Mouse (Mus musculus) bone marrow macrophage, adult 2 months (primary cell): ENCODE results near the gene Cpne9. TPM values are rescaled to one million over a fixed set of nuclear protein-coding genes. Genes with fewer than 3 reads are reported as not detected.

Experiments
- H3K27ac ChIP-seq: 2 replicates; pipeline ENCODE4 v1.5.1; 2012; ENCODE audit warnings: low read depth, low read length; ENCODE audit not compliant: insufficient read depth
- H3K4me1 ChIP-seq: 2 replicates; pipeline ENCODE4 v1.6.1; 2012; ENCODE audit warnings: low read length; ENCODE audit not compliant: control insufficient read depth, insufficient read depth
- H3K4me3 ChIP-seq: 2 replicates; pipeline ENCODE4 v1.5.1; 2012; ENCODE audit warnings: mild to moderate bottlenecking, low read length, moderate library complexity; ENCODE audit not compliant: insufficient read depth
- CTCF ChIP-seq: IDR thresholded peaks from 2 replicates; pipeline ENCODE4 v1.5.1; 2012; ENCODE audit warnings: low read depth, mild to moderate bottlenecking, low read length, moderate library complexity
- POLR2A ChIP-seq: IDR thresholded peaks from 2 replicates; pipeline ENCODE4 v1.6.1; 2012; ENCODE audit warnings: mild to moderate bottlenecking, low read depth, low read length, borderline replicate concordance
- polyA plus RNA-seq: library from polyadenylated mRNA; stranded (reverse); fragments of >200 nt; gene quantifications from 2 replicates; pipeline ENCODE4 v1.2.4, GENCODE M21; 2012; ENCODE audit not compliant: missing spikeins, insufficient read depth, insufficient read length

Cpne9 gene
- polyA plus RNA-seq, result not detected in 2 replicates

- Histone ChIP-seq H3K27ac (no peak within 1 kb of the TSS), H3K4me3 (no peak within 1 kb of the TSS), H3K4me1 (peaks cover 10% of the 10 kb centered on the region)
- no peak for TF ChIP-seq CTCF
- TF ChIP-seq POLR2A, result no peak
Measured at GRCm38 (mm10) chr6:113282101-113282802, at the start of gene Cpne9. Gene Cpne9, plus strand, starts transcription at chr6:113282307.

DNA sequence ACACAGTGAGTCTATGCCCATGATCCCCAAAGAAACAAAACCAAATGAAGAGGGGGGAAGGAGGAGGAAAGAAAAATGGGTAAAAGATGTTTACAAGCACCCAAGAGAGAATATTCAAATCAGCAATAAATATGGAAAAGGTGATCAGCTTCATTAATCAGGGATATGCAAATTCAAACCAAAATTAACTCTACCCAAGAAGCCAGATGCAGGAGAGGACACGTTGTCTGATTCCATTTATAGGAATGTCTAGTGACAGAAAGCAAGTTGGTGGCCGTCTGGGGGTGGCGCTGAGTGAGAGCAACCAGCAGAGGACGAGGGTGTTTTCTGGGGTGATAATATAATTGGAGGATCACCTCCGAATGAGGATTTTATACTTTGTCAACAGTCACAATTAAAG lies 47.0 kb upstream of the Cpne9 start:
- TF ChIP-seq CTCF, result no peak
- TF ChIP-seq POLR2A, result no peak
- Histone ChIP-seq H3K4me3 (no peak overlapping the region), H3K4me1 (peaks cover 7% of the 10 kb centered on the region), H3K27ac (no peak overlapping the region)

DNA sequence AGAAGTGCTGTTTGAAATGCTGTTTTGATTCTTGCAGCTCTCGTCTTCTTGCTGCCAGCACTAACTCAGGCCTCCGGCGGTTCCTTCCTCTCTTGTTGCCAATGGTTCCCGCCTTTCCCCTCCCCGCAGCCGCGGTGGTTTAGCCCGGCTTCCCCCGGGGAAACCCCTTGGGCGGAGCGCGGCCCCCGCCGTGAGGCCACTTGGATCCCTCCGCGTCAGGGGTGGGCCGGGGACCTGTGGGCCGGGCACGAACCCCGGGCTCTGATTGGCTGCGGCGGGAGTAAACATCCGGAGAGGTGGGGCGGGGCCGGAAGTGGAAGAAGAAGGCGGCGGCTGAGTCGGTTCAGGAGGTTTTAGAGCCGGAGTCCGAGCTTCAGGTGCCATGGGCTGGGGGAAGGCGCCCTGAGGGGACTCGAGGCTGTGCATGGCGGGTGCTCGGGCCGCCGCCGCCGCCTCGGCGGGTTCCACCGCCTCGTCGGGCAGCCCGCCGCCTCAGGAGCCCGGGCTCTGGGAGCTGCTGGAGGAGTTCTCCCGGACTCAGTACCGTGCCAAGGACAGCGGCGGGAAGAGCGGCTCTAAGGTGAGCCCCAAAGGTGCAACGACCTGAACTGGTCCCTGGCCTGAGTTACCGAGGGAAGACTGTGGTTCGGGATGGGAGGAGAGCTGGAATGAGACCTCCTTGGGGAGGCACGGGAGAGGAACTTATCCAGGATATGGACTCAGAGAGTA lies 44.4 kb upstream of the Cpne9 start, which contains the start of gene Mtmr14:
Mtmr14 (plus strand) TSS at position 302 of the 729 bp plus-strand sequence.
- Histone ChIP-seq H3K27ac (peak within 1 kb of the TSS; percentile 58), H3K4me3 (peak within 1 kb of the TSS; percentile 72), H3K4me1 (peaks cover 7% of the 10 kb centered on the region)
- TF ChIP-seq POLR2A, result no peak
- no peak for TF ChIP-seq CTCF

DNA sequence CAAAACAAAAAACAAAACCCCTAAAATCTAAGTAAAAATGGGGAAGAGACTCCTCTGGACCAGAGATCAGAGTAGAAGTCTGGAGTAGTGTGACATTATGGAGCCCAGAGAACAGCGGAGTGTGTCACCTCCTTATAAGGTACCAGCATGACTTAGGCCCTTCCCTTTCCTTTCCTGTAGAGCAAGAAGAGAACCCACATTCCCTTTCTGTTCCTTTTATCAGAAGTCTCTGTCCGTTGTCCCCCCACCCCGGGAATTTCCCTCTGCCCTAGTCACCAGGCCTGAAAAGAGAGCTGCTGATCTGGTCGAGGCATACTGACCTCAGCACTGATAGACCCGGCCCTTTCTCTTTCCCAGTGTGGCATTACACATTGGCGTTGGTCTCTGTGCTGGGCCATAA lies 43.7 kb upstream of the Cpne9 start:
- Histone ChIP-seq H3K27ac (peak overlapping the region; percentile 42), H3K4me3 (peak overlapping the region; percentile 72), H3K4me1 (peaks cover 7% of the 10 kb centered on the region)
- TF ChIP-seq POLR2A, result no peak
- no peak for TF ChIP-seq CTCF

- H3K4me1 ChIP-seq, result peaks cover 10% of the 10 kb centered on the region
- no peak overlapping the region for H3K4me3 ChIP-seq
- TF ChIP-seq CTCF (no peak), POLR2A (no peak)
- H3K27ac ChIP-seq, result no peak overlapping the region
Measured at GRCm38 (mm10) chr6:113242753-113243152, 39.4 kb upstream of the Cpne9 start.

DNA sequence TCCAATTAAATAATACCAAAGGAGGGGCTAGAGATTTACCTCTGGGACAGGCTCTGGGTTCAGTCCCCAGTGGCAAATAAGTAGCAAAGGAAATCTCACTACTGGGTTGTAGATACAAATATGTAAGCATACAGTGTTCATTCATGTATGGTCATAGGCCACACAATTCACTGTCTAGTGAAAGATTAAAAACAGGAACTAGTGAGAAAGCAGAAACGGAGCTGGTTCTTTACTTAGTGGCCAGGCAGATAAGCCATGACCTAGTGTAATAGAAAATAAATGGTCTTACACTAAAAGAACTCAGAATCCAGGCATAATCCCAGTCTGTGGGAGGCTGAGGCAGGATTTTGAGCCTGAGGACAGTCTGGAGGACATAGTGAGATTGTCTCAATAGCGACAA lies 36.5 kb upstream of the Cpne9 start:
- TF ChIP-seq CTCF (no peak), POLR2A (no peak)
- Histone ChIP-seq H3K4me1 (peaks cover 5% of the 10 kb centered on the region), H3K27ac (no peak overlapping the region), H3K4me3 (no peak overlapping the region)

DNA sequence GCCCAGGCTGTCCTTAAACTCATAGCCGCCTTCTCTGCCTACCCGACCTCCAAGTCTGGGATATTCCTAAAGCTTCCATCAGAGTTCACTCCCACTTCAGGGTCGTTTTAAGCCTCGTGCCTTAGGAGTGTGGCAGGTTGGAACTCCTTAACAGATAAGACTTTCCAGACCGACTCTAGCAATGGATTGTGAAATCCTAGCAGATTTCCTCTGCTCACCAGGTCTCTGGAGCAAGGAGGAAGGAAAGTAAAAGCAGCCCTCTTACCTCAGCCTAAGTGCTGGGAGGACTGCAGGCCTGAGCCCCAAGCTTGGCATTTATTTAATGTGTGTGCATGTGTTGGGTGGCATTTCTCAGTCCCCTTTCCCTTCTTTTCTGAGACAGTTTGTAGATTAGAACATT lies 31.3 kb upstream of the Cpne9 start:
- Histone ChIP-seq H3K4me1 (peaks cover 9% of the 10 kb centered on the region), H3K4me3 (no peak overlapping the region), H3K27ac (no peak overlapping the region)
- no peak for TF ChIP-seq CTCF

DNA sequence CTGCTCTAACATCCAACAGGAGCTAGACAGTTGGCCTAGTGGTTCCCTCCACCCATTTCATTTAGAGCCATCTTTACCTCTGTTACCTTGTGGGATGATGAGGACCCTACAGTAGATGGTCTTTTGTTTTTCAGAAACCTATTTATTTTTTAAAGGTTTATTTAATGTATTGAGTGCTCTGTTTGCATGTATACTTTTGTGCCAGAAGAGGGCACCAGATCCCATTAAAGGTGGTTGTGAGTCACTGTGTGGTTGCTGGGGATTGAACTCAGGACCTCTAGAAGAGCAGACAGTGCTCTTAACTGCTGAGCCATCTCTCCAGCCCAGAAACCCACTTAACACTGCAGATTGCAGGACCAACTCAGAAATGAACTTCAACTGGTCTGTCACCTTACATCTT lies 30.2 kb upstream of the Cpne9 start:
- no peak overlapping the region for H3K27ac ChIP-seq
- TF ChIP-seq POLR2A, result no peak
- no peak for TF ChIP-seq CTCF
- H3K4me1 ChIP-seq, result peaks cover 5% of the 10 kb centered on the region
- H3K4me3 ChIP-seq, result no peak overlapping the region

DNA sequence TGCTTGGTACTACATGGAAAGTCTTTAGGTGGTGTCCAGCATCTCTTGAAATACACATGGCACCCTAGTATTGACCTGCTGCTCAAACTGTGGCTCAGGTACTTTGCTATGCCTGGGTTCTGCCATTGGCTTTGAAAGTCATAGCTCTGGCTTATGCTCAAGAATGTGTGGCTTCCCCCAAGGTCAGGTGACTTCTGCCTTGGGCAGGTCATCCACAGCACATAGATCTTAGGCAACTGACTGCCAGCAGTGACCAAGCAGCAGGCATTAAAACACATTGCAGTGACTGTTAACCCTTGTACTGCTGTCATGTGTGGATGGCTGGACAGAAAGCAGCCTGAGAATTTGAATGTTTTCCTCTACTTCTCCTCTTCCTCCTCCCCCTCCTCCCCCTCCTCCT lies 27.2 kb upstream of the Cpne9 start:
- H3K4me3 ChIP-seq, result no peak overlapping the region
- TF ChIP-seq CTCF (no peak), POLR2A (no peak)
- H3K4me1 ChIP-seq, result peaks cover 5% of the 10 kb centered on the region
- H3K27ac ChIP-seq, result no peak overlapping the region

GRCm38 (mm10) chr6:113261174-113261858 lies 20.8 kb upstream of the Cpne9 start:
- TF ChIP-seq CTCF (no peak), POLR2A (no peak)
- no peak overlapping the region for H3K27ac ChIP-seq
- H3K4me3 ChIP-seq, result no peak overlapping the region
- peaks cover 2% of the 10 kb centered on the region; the same call in 1 of the 2 replicates for H3K4me1 ChIP-seq
